25 mouse cellular contexts compared by ENCODE assay signal in genomic region chr4:127110570-127110969, GRCm38 (mm10). TPM values are rescaled to one million over a fixed set of nuclear protein-coding genes. Genes with fewer than 3 reads are reported as not detected.
"Had no signal": no experiment of that assay in that cellular context is flagged by ENCODE, and none has a peak within 500 bp of the region (broad histone marks: within the 10 kb centered on the region; RNA-seq: fewer than 3 reads in every experiment).

No protein-coding gene starts in this region.

- H3K4me3 ChIP-seq: forebrain, embryonic 15.5 days; heart, embryonic 10.5 days; heart, embryonic 12.5 days; hindbrain, embryonic 12.5 days; intestine, embryonic 15.5 days; layer of hippocampus, adult 2 months; left cerebral cortex, adult 2 months; limb, embryonic 10.5 days; limb, embryonic 12.5 days had no signal

- H3K9me3 ChIP-seq: forebrain, embryonic 15.5 days; heart, embryonic 10.5 days; hindbrain, embryonic 12.5 days; intestine, embryonic 15.5 days; limb, embryonic 10.5 days had no signal

- H3K4me2 ChIP-seq: forebrain, embryonic 15.5 days; heart, embryonic 12.5 days; hindbrain, embryonic 12.5 days; hindbrain, embryonic 14.5 days; intestine, embryonic 15.5 days; limb, embryonic 12.5 days had no signal

- ATAC-seq: forebrain, embryonic 15.5 days; forebrain, postnatal 0 days; hindbrain, embryonic 16.5 days; inflammation-experienced regulatory T-cells, adult 6 months; intestine, embryonic 15.5 days; intestine, postnatal 0 days had no signal

- H3K27ac ChIP-seq: forebrain, embryonic 15.5 days; heart, embryonic 10.5 days; hindbrain, embryonic 12.5 days; hindbrain, embryonic 14.5 days; intestine, embryonic 15.5 days; layer of hippocampus, adult 2 months; left cerebral cortex, adult 2 months; limb, embryonic 10.5 days; limb, embryonic 12.5 days had no signal

- H3K9ac ChIP-seq: forebrain, embryonic 15.5 days; forebrain, postnatal 0 days; heart, embryonic 12.5 days; hindbrain, embryonic 12.5 days; hindbrain, embryonic 14.5 days; intestine, embryonic 15.5 days; limb, embryonic 12.5 days had no signal

- DNase-seq: forebrain, postnatal 0 days; gastrocnemius, postnatal 14 days; gastrocnemius, postnatal 36 days; heart, adult 18-20 months; heart, postnatal 14 days; heart, postnatal 36 days; kidney, adult 18-20 months; kidney, adult 8-10 months; kidney, postnatal 10 days; kidney, postnatal 25 days; kidney, postnatal 4 days had no signal

- H3K4me1 ChIP-seq: forebrain, embryonic 15.5 days; heart, embryonic 10.5 days; heart, embryonic 12.5 days; hindbrain, embryonic 12.5 days; intestine, embryonic 15.5 days; limb, embryonic 10.5 days; limb, embryonic 12.5 days had no signal

- H3K27me3 ChIP-seq: forebrain, embryonic 15.5 days; heart, embryonic 12.5 days; hindbrain, embryonic 12.5 days; intestine, embryonic 15.5 days; limb, embryonic 12.5 days had no signal

RNA-seq across cellular contexts. Expression of gene Dlgap3, which starts 58.4 kb away (rescaled TPM):
- total RNA-seq: hematopoietic stem cell, adult 5-6 weeks had no signal
- polyA plus RNA-seq: inflammation-experienced regulatory T-cells, adult 6 months had no signal
